Mouse (Mus musculus): ENCODE data around the gene Zdhhc14. TPM values are rescaled to one million over a fixed set of nuclear protein-coding genes. Genes with fewer than 3 reads are reported as not detected.

Zdhhc14 gene
- polyA plus RNA-seq, 1 experiment from 2014 or later, result 3.3 TPM

GRCm38 (mm10) chr17:5756065-5756464 lies 263.7 kb downstream of the Zdhhc14 start:
- 54% methylated on average over 5 of the region's 5 CpGs for WGBS
- Histone ChIP-seq H3K36me3 (no peaks in the 10 kb centered on the region), H3K9me3 (replicated peaks) (no peaks in the 10 kb centered on the region), H3K27me3 (no peaks in the 10 kb centered on the region), H3K4me1 (peaks cover 32% of the 10 kb centered on the region), H3K9ac (no peak overlapping the region), H3K27ac (no peak overlapping the region), H3K4me2 (no peak overlapping the region), H3K4me3 (replicated peaks) (no peak overlapping the region)
- no peak for ATAC-seq (replicated peaks; ENCODE audit: low FRiP score)

- Histone ChIP-seq H3K9me3 (replicated peaks) (no peaks in the 10 kb centered on the region), H3K4me3 (replicated peaks) (no peak overlapping the region), H3K4me1 (peaks cover 32% of the 10 kb centered on the region), H3K36me3 (no peaks in the 10 kb centered on the region), H3K9ac (no peak overlapping the region), H3K4me2 (0 out of 2 replicates have a peak overlapping the region, but pooled peaks have one; percentile 1), H3K27me3 (no peaks in the 10 kb centered on the region), H3K27ac (no peak overlapping the region)
- no peak for ATAC-seq (replicated peaks; ENCODE audit: low FRiP score)
- WGBS, result 34% methylated on average over 15 of the region's 15 CpGs
These were observed 264.5 kb downstream of the Zdhhc14 start for GRCm38 (mm10) chr17:5756855-5757254.

- ATAC-seq (replicated peaks; ENCODE audit: low FRiP score), result no peak; the same call in none of the 2 replicates
- H3K9me3 ChIP-seq (replicated peaks), result no peaks in the 10 kb centered on the region
- no peak overlapping the region for H3K4me3 ChIP-seq (replicated peaks)
- WGBS, result 83% methylated on average over 5 of the region's 5 CpGs
- no peaks in the 10 kb centered on the region for H3K27me3 ChIP-seq
- no peak overlapping the region for H3K4me2 ChIP-seq
- H3K9ac ChIP-seq, result no peak overlapping the region
- no peaks in the 10 kb centered on the region for H3K36me3 ChIP-seq
- H3K4me1 ChIP-seq, result peaks cover 11% of the 10 kb centered on the region
- H3K27ac ChIP-seq, result no peak overlapping the region
These were observed 271.4 kb downstream of the Zdhhc14 start for GRCm38 (mm10) chr17:5763768-5764167.

- peak; percentile 57; the same call in 1 of the 2 replicates for ATAC-seq (replicated peaks; ENCODE audit: low FRiP score)
- no peak overlapping the region for H3K9ac ChIP-seq
- no peak overlapping the region for H3K4me3 ChIP-seq (replicated peaks)
- peaks cover 16% of the 10 kb centered on the region for H3K4me1 ChIP-seq
- no peaks in the 10 kb centered on the region for H3K36me3 ChIP-seq
- 32% methylated on average over 5 of the region's 5 CpGs for WGBS
- no peak overlapping the region for H3K4me2 ChIP-seq
- peak overlapping the region; percentile 75 for H3K27ac ChIP-seq
- H3K9me3 ChIP-seq (replicated peaks), result no peaks in the 10 kb centered on the region
- no peaks in the 10 kb centered on the region for H3K27me3 ChIP-seq
These were observed 271.9 kb downstream of the Zdhhc14 start for GRCm38 (mm10) chr17:5764270-5764669.

GRCm38 (mm10) chr17:5765746-5766145 lies 273.4 kb downstream of the Zdhhc14 start:
- Histone ChIP-seq H3K9ac (no peak overlapping the region), H3K4me1 (peaks cover 31% of the 10 kb centered on the region), H3K4me3 (replicated peaks) (no peak overlapping the region), H3K27me3 (no peaks in the 10 kb centered on the region), H3K27ac (no peak overlapping the region), H3K4me2 (no peak overlapping the region), H3K36me3 (no peaks in the 10 kb centered on the region), H3K9me3 (replicated peaks) (no peaks in the 10 kb centered on the region)
- ATAC-seq (replicated peaks; ENCODE audit: low FRiP score), result no peak
- WGBS, result 83% methylated on average over 4 of the region's 4 CpGs

- H3K4me2 ChIP-seq, result no peak overlapping the region
- no peaks in the 10 kb centered on the region for H3K9me3 ChIP-seq (replicated peaks)
- WGBS, result 78% methylated on average over 6 of the region's 6 CpGs
- H3K4me1 ChIP-seq, result peaks cover 36% of the 10 kb centered on the region
- H3K27ac ChIP-seq, result no peak overlapping the region
- H3K4me3 ChIP-seq (replicated peaks), result no peak overlapping the region
- ATAC-seq (replicated peaks; ENCODE audit: low FRiP score), result no peak
- H3K9ac ChIP-seq, result no peak overlapping the region
- no peaks in the 10 kb centered on the region for H3K36me3 ChIP-seq
- H3K27me3 ChIP-seq, result no peaks in the 10 kb centered on the region
These were observed 275.9 kb downstream of the Zdhhc14 start for GRCm38 (mm10) chr17:5768164-5768705.

GRCm38 (mm10) chr17:5768810-5769520 lies 276.6 kb downstream of the Zdhhc14 start:
- 67% methylated on average over 9 of the region's 9 CpGs for WGBS
- Histone ChIP-seq H3K4me3 (replicated peaks) (no peak overlapping the region), H3K27ac (peak overlapping the region; percentile 90), H3K9ac (no peak overlapping the region), H3K27me3 (no peaks in the 10 kb centered on the region), H3K36me3 (no peaks in the 10 kb centered on the region), H3K4me2 (no peak overlapping the region), H3K9me3 (replicated peaks) (no peaks in the 10 kb centered on the region), H3K4me1 (peaks cover 36% of the 10 kb centered on the region)
- no peak for ATAC-seq (replicated peaks; ENCODE audit: low FRiP score)

GRCm38 (mm10) chr17:5769776-5770175 lies 277.4 kb downstream of the Zdhhc14 start:
- no peak for ATAC-seq (replicated peaks; ENCODE audit: low FRiP score)
- Histone ChIP-seq H3K27ac (peak overlapping the region; percentile 90), H3K4me2 (peak overlapping the region; percentile 64), H3K36me3 (no peaks in the 10 kb centered on the region), H3K9me3 (replicated peaks) (peaks cover 3% of the 10 kb centered on the region; the same call in 1 of the 2 replicates), H3K4me1 (peaks cover 34% of the 10 kb centered on the region), H3K4me3 (replicated peaks) (peak overlapping the region; percentile 29), H3K9ac (peak overlapping the region; percentile 39; the same call in 1 of the 2 replicates), H3K27me3 (no peaks in the 10 kb centered on the region)
- WGBS, result 27% methylated on average over 7 of the region's 7 CpGs

GRCm38 (mm10) chr17:5770265-5771249 lies 278.2 kb downstream of the Zdhhc14 start:
- Histone ChIP-seq H3K9ac (peak overlapping the region; percentile 39; the same call in 1 of the 2 replicates), H3K36me3 (no peaks in the 10 kb centered on the region), H3K4me1 (peaks cover 34% of the 10 kb centered on the region), H3K9me3 (replicated peaks) (peaks cover 8% of the 10 kb centered on the region), H3K27ac (peak overlapping the region; percentile 90), H3K4me2 (peak overlapping the region; percentile 64), H3K27me3 (no peaks in the 10 kb centered on the region), H3K4me3 (replicated peaks) (peak overlapping the region; percentile 29)
- peak; percentile 89 for ATAC-seq (replicated peaks; ENCODE audit: low FRiP score)
- WGBS, result 10% methylated on average over 22 of the region's 22 CpGs

- H3K9ac ChIP-seq, result no peak overlapping the region
- no peaks in the 10 kb centered on the region for H3K9me3 ChIP-seq (replicated peaks)
- H3K4me1 ChIP-seq, result peaks cover 10% of the 10 kb centered on the region
- no peak for ATAC-seq (replicated peaks; ENCODE audit: low FRiP score)
- H3K27ac ChIP-seq, result no peak overlapping the region
- no peaks in the 10 kb centered on the region for H3K27me3 ChIP-seq
- 82% methylated on average over 5 of the region's 5 CpGs for WGBS
- H3K4me3 ChIP-seq (replicated peaks), result no peak overlapping the region
- no peak overlapping the region for H3K4me2 ChIP-seq
- H3K36me3 ChIP-seq, result no peaks in the 10 kb centered on the region
These were observed 288.0 kb downstream of the Zdhhc14 start for GRCm38 (mm10) chr17:5780213-5780975.

- Histone ChIP-seq H3K27me3 (no peaks in the 10 kb centered on the region), H3K9me3 (replicated peaks) (no peaks in the 10 kb centered on the region), H3K9ac (no peak overlapping the region), H3K4me2 (no peak overlapping the region), H3K4me1 (peaks cover 10% of the 10 kb centered on the region), H3K27ac (no peak overlapping the region), H3K36me3 (no peaks in the 10 kb centered on the region), H3K4me3 (replicated peaks) (no peak overlapping the region)
- WGBS, result 59% methylated on average over 2 of the region's 2 CpGs
- no peak for ATAC-seq (replicated peaks; ENCODE audit: low FRiP score)
These were observed 292.9 kb downstream of the Zdhhc14 start for GRCm38 (mm10) chr17:5785238-5785637.

Data from kidney, embryonic 15.5 days (tissue).